ENCODE assay signal across 24 mouse cellular contexts in genomic region chr2:163493031-163493430, GRCm38 (mm10). TPM values are rescaled to one million over a fixed set of nuclear protein-coding genes. Genes with fewer than 3 reads are reported as not detected.
DNase-seq lines count a peak whose midpoint lies in the region; ATAC-seq and TF ChIP-seq lines count a peak whose summit lies in the region.
"Had no signal": no experiment of that assay in that cellular context is flagged by ENCODE, and none has a peak within 500 bp of the region (broad histone marks: within the 10 kb centered on the region; RNA-seq: fewer than 3 reads in every experiment).

No protein-coding gene starts in this region.

- H3K4me1 ChIP-seq in kidney, postnatal 0 days (replicated peaks; ENCODE audit: insufficient read depth, low read length): no peaks in the 10 kb centered on the region
- peaks cover 55% of the 10 kb centered on the region for H3K4me1 ChIP-seq in E14TG2a.4 (replicated peaks; ENCODE audit: low read depth, low read length)
- peaks cover 3% of the 10 kb centered on the region for H3K4me1 ChIP-seq in ES-Bruce4 (ENCODE audit: control insufficient read depth, insufficient read depth, low read length)

- H3K9ac ChIP-seq in kidney, postnatal 0 days (ENCODE audit: low read depth, low read length): 0 out of 2 replicates have a peak overlapping the region, but pooled peaks have one; percentile 14
- H3K9ac ChIP-seq in ES-Bruce4 (ENCODE audit: low read depth, poor library complexity, severe bottlenecking): no peak overlapping the region
- H3K9ac ChIP-seq: forebrain, embryonic 15.5 days had no signal

- TF ChIP-seq EP300 in ES-Bruce4 (IDR thresholded peaks at IDR 0.05; ENCODE audit: insufficient read depth, low read depth, low read length): no peak

- TF ChIP-seq CTCF in kidney, postnatal 0 days (IDR thresholded peaks at IDR 0.05; ENCODE audit: low read depth): no peak
- TF ChIP-seq CTCF in E14TG2a.4 (conservative IDR thresholded peaks at IDR 0.05; ENCODE audit: low read length) (no peak), ES-Bruce4 (IDR thresholded peaks at IDR 0.05; ENCODE audit: low read depth, low read length) (no peak)

- ATAC-seq in kidney, postnatal 0 days (replicated peaks; ENCODE audit: low FRiP score, low read depth): no peak
- ATAC-seq in activated CD4-positive, CD25-positive, alpha-beta regulatory T cell, adult 4 months: no peak
- ATAC-seq: forebrain, embryonic 15.5 days; hindbrain, embryonic 16.5 days; inflammation-experienced regulatory T-cells, adult 6 months had no signal

- H3K27ac ChIP-seq in kidney, postnatal 0 days: no peak overlapping the region
- peak overlapping the region; percentile 35 for H3K27ac ChIP-seq in ES-Bruce4 (ENCODE audit: insufficient read depth, low read length)
- H3K27ac ChIP-seq: embryonic facial prominence, embryonic 10.5 days; forebrain, embryonic 15.5 days; heart, embryonic 10.5 days had no signal

- WGBS in kidney, postnatal 0 days: 33% methylated on average over 5 of the region's 5 CpGs

- no peaks in the 10 kb centered on the region for H3K36me3 ChIP-seq in kidney, postnatal 0 days (ENCODE audit: insufficient read depth, low read length)
- H3K36me3 ChIP-seq in E14TG2a.4 (ENCODE audit: insufficient read depth, low read length): no peaks in the 10 kb centered on the region
- no peaks in the 10 kb centered on the region for H3K36me3 ChIP-seq in ES-Bruce4 (ENCODE audit: control insufficient read depth, insufficient read depth, low read length, poor library complexity, severe bottlenecking)
- H3K36me3 ChIP-seq: embryonic facial prominence, embryonic 10.5 days; forebrain, embryonic 15.5 days; G1E; heart, embryonic 10.5 days had no signal

- no peak for DNase-seq in kidney, postnatal 0 days (ENCODE audit: low spot score)
- no peak for DNase-seq in kidney, adult 18-20 months
- peak; percentile 55 for DNase-seq in ZHBTc4 (ENCODE audit: low read depth, low spot score)
- DNase-seq in urinary bladder, postnatal 36 days (ENCODE audit: low spot score in 2 of 2): no peak
- DNase-seq: adrenal gland, adult 2 months; adrenal gland, postnatal 25 days; cerebellum, adult 18-20 months; cerebellum, adult 9-11 months; cerebellum, postnatal 36 days; gastrocnemius, postnatal 36 days; heart, adult 11 months; heart, postnatal 10 days; heart, postnatal 4 days had no signal

- no peak for TF ChIP-seq POLR2A in ES-Bruce4 (IDR thresholded peaks at IDR 0.05; ENCODE audit: insufficient read depth, low read length)

- H3K9me3 ChIP-seq in kidney, postnatal 0 days (replicated peaks; ENCODE audit: low read length): no peaks in the 10 kb centered on the region
- H3K9me3 ChIP-seq in E14TG2a.4 (ENCODE audit: low read length): no peaks in the 10 kb centered on the region; the same call in 1 of the 2 replicates
- no peaks in the 10 kb centered on the region for H3K9me3 ChIP-seq in ES-Bruce4 (replicated peaks; ENCODE audit: control insufficient read depth, insufficient read depth, low read length, poor library complexity, severe bottlenecking)
- H3K9me3 ChIP-seq: embryonic facial prominence, embryonic 10.5 days; forebrain, embryonic 15.5 days; G1E; heart, embryonic 10.5 days had no signal

- no peaks in the 10 kb centered on the region for H3K27me3 ChIP-seq in kidney, postnatal 0 days (ENCODE audit: insufficient read depth, low read length)
- 0 out of 2 replicates have a peak, but pooled peaks cover 7% of the 10 kb centered on the region for H3K27me3 ChIP-seq in E14TG2a.4 (ENCODE audit: insufficient read depth, low read length)
- H3K27me3 ChIP-seq in ES-Bruce4 (ENCODE audit: control insufficient read depth, insufficient read depth, low read length, poor library complexity, severe bottlenecking): no peaks in the 10 kb centered on the region
- H3K27me3 ChIP-seq: forebrain, embryonic 15.5 days had no signal

- H3K4me2 ChIP-seq in kidney, postnatal 0 days (ENCODE audit: low read length): no peak overlapping the region
- H3K4me2 ChIP-seq: forebrain, embryonic 15.5 days had no signal

- no peak overlapping the region for H3K4me3 ChIP-seq in kidney, postnatal 0 days (replicated peaks; ENCODE audit: low read depth, low read length)
- H3K4me3 ChIP-seq in E14TG2a.4 (replicated peaks; ENCODE audit: low read length) (peak overlapping the region; percentile 53), ES-Bruce4 (ENCODE audit: low read depth, low read length) (no peak overlapping the region)
- H3K4me3 ChIP-seq: embryonic facial prominence, embryonic 10.5 days; forebrain, embryonic 15.5 days; heart, embryonic 10.5 days had no signal

RNA-seq across cellular contexts. Expression of gene R3hdml, which starts 0.9 kb away (rescaled TPM):
- polyA plus RNA-seq in kidney, postnatal 0 days (2015; fragmentation: Nextera tagmentation; extraction: Ambion mirVana): 27.4 and 29.8 TPM in 2 replicates
- not detected in 2 replicates for polyA plus RNA-seq in ES-Bruce4 (2011; ENCODE audit: insufficient read depth, insufficient read length, low read depth, missing spikeins)
- not detected for polyA plus RNA-seq in activated CD4-positive, CD25-positive, alpha-beta regulatory T cell, adult 4 months (2017; shearing (Covaris generic))
- polyA plus RNA-seq: adrenal gland, adult 2 months; embryonic facial prominence, embryonic 10.5 days; forebrain, embryonic 15.5 days; G1E; heart, embryonic 14.5 days; inflammation-experienced regulatory T-cells, adult 6 months had no signal

RNA-seq across cellular contexts. Expression of gene Hnf4a, which starts 13.6 kb away (rescaled TPM):
- polyA plus RNA-seq in kidney, postnatal 0 days (2015; fragmentation: Nextera tagmentation; extraction: Ambion mirVana): 21.6 and 24.3 TPM in 2 replicates
- not detected in 2 replicates for polyA plus RNA-seq in ES-Bruce4 (2011; ENCODE audit: insufficient read depth, insufficient read length, low read depth, missing spikeins)
- not detected for polyA plus RNA-seq in activated CD4-positive, CD25-positive, alpha-beta regulatory T cell, adult 4 months (2017; shearing (Covaris generic))
- polyA plus RNA-seq: embryonic facial prominence, embryonic 10.5 days; embryonic facial prominence, embryonic 14.5 days; forebrain, embryonic 15.5 days; heart, embryonic 14.5 days; hindbrain, embryonic 16.5 days; inflammation-experienced regulatory T-cells, adult 6 months had no signal

RNA-seq across cellular contexts. Expression of gene Fitm2, which starts 20.6 kb away (rescaled TPM):
- polyA plus RNA-seq in kidney, postnatal 0 days (2015; fragmentation: Nextera tagmentation; extraction: Ambion mirVana): 10.3 and 10.4 TPM in 2 replicates
- 4.4 and 4.9 TPM in 2 replicates for polyA plus RNA-seq in ES-Bruce4 (2011; ENCODE audit: insufficient read depth, insufficient read length, low read depth, missing spikeins)
- polyA plus RNA-seq in activated CD4-positive, CD25-positive, alpha-beta regulatory T cell, adult 4 months (2017; shearing (Covaris generic)): 1 to 10 TPM; 2.0 to 2.4 TPM

RNA-seq across cellular contexts. Expression of gene Gdap1l1, which starts 54.8 kb away (rescaled TPM):
- 0.64 and 0.74 TPM in 2 replicates for polyA plus RNA-seq in kidney, postnatal 0 days (2015; fragmentation: Nextera tagmentation; extraction: Ambion mirVana)
- 2.4 and 2.7 TPM in 2 replicates for polyA plus RNA-seq in ES-Bruce4 (2011; ENCODE audit: insufficient read depth, insufficient read length, low read depth, missing spikeins)
- polyA plus RNA-seq in activated CD4-positive, CD25-positive, alpha-beta regulatory T cell, adult 4 months (2017; shearing (Covaris generic)): not detected
- polyA plus RNA-seq: G1E had no signal

Comparison
In these comparisons a context has a peak if more than half of its experiments do, and no peak if none do; other contexts are left out.
1. RNA of gene R3hdml, which starts 0.9 kb away (polyA plus RNA-seq): 27.4 to 29.8 TPM in kidney, postnatal 0 days; not detected in ES-Bruce4 and not detected in activated CD4-positive, CD25-positive, alpha-beta regulatory T cell, adult 4 months; every median in the first group is over 10 times any median in the second.
2. RNA of gene Hnf4a, which starts 13.6 kb away (polyA plus RNA-seq): 21.6 to 24.3 TPM in kidney, postnatal 0 days; not detected in ES-Bruce4 and not detected in activated CD4-positive, CD25-positive, alpha-beta regulatory T cell, adult 4 months; every median in the first group is over 10 times any median in the second.